ENCODE assay signal across 8 mouse cellular contexts in the genomic region with DNA sequence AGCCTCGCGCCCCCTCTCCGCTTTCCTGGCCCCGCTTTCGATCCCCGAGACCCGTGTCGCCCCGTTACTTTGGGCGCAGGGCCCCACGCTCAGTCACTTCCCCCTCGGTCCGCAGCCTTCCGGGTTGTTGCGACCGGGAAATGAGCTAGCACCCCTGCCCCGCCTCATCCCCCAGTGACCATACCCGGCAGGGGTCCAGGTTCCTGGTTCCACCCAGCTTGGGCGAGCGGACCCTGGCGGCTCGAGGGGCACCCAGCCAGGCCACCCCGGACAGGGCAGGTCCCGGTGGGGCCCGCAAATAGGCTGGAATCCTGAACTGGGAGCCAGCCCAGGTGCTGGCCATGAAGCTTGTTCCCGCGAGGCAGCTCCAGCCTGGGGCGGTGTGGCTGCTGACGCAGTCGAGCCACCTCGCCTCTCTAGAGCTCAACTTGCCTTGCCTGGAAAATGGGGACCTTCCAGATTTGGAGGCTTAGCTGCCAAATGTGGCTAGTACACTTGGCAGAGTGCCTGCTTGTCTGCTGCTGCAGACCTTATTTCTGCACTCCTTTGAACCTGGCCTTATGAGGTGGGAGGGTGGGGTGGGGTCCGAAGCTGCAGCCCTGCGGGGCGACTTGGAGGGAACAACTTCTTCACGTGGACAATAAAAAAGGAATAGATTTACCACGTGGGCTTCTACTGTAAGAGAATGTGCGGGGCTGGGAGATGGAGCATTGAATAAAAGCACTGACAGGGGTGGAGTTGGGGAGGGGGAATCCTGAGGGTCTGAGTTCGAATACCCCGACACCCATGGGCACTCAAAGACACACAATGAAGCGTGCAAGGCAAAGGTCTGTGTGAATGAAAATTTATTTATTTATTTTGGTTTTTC. TPM values are rescaled to one million over a fixed set of nuclear protein-coding genes. Genes with fewer than 3 reads are reported as not detected.
DNase-seq lines count a peak whose midpoint lies in the region; ATAC-seq lines count a peak whose summit lies in the region.

No protein-coding gene starts in this region.

- peak overlapping the region; percentile 70 for H3K9ac ChIP-seq in lung, embryonic 15.5 days

- H3K4me1 ChIP-seq in lung, embryonic 15.5 days, result peaks cover 41% of the 10 kb centered on the region

- peak; percentile 56 for ATAC-seq in common myeloid progenitor, adult 5-6 weeks (replicated peaks; ENCODE audit: low read depth, poor library complexity, severe bottlenecking)
- ATAC-seq in lung, embryonic 15.5 days (ENCODE audit: borderline replicate concordance, extremely low read depth, low FRiP score, low TSS enrichment), result peak; percentile 24; the same call in 1 of the 2 replicates
- peak; percentile 45 for ATAC-seq in neutrophil, adult 5-6 weeks (ENCODE audit: extremely low read depth, insufficient number of reproducible peaks, low FRiP score, poor library complexity, severe bottlenecking)

- H3K9me3 ChIP-seq in lung, embryonic 15.5 days, result 0 out of 2 replicates have a peak, but pooled peaks cover 4% of the 10 kb centered on the region

- peaks cover 10% of the 10 kb centered on the region for H3K36me3 ChIP-seq in lung, embryonic 15.5 days

- no peaks in the 10 kb centered on the region for H3K27me3 ChIP-seq in lung, embryonic 15.5 days

- intact Hi-C loops in left cerebral cortex, postnatal 4 days (cut with DNase I), result no loop called here

- H3K27ac ChIP-seq in lung, embryonic 15.5 days, result peak overlapping the region; percentile 56

- H3K4me3 ChIP-seq in lung, embryonic 15.5 days, result peak overlapping the region; percentile 83

- peak overlapping the region; percentile 89 for H3K4me2 ChIP-seq in lung, embryonic 15.5 days

- DNase-seq in left cerebral cortex, postnatal 4 days, result peak; percentile 38
- no peak for DNase-seq in left cerebral cortex, adult 18-20 months (ENCODE audit: low spot score in 2 of 2)
- DNase-seq in heart, adult 8-10 months (ENCODE audit: low spot score), result peak; percentile 75
- DNase-seq in kidney, adult 18-20 months, result peak; percentile 67
- peak; percentile 69 for DNase-seq in urinary bladder, adult 2 months (ENCODE audit: low spot score)

- WGBS in lung, embryonic 15.5 days, result 11% methylated on average over 39 of the region's 40 CpGs

RNA-seq across cellular contexts. Expression of a gene that starts 0.8 kb away (rescaled TPM):
- 10 to 100 TPM; 25.7 to 28.3 TPM for total RNA-seq in left cerebral cortex, postnatal 4 days (2021)
- total RNA-seq in left cerebral cortex, adult 18-20 months (2021), result 10 to 100 TPM; 14.5 to 19.8 TPM
- 144 and 160 TPM in 2 replicates for total RNA-seq in common myeloid progenitor, adult 5-6 weeks (2017)
- total RNA-seq in heart, adult 8-10 months (2022), result 10 to 100 TPM; 46.0 to 70.3 (median 55.0) TPM
- polyA plus RNA-seq in lung, embryonic 15.5 days (2015; fragmentation: Nextera tagmentation; extraction: Ambion mirVana), result 359 and 378 TPM in 2 replicates
- total RNA-seq in neutrophil, adult 5-6 weeks (2017), result 524 and 552 TPM in 2 replicates
- 410 and 483 TPM in 2 replicates for polyA plus RNA-seq in urinary bladder, adult 2 months (2012; rRNA removed)

RNA-seq across cellular contexts. Expression of a gene that starts 25.2 kb away (rescaled TPM):
- total RNA-seq in left cerebral cortex, postnatal 4 days (2021), result 100 to 1,000 TPM; 136 to 144 TPM
- 10 to 100 TPM; 91.3 to 96.3 TPM for total RNA-seq in left cerebral cortex, adult 18-20 months (2021)
- total RNA-seq in common myeloid progenitor, adult 5-6 weeks (2017), result 164 and 249 TPM in 2 replicates
- 10 to 100 TPM; 30.2 to 50.2 (median 42.8) TPM for total RNA-seq in heart, adult 8-10 months (2022)
- 79.2 and 81.1 TPM in 2 replicates for polyA plus RNA-seq in lung, embryonic 15.5 days (2015; fragmentation: Nextera tagmentation; extraction: Ambion mirVana)
- total RNA-seq in neutrophil, adult 5-6 weeks (2017), result 73.3 and 79.9 TPM in 2 replicates
- polyA plus RNA-seq in urinary bladder, adult 2 months (2012; rRNA removed), result 51.4 and 62.5 TPM in 2 replicates

RNA-seq across cellular contexts. Expression of a gene that starts 25.3 kb away (rescaled TPM):
- 100 to 1,000 TPM; 101 to 104 TPM for total RNA-seq in left cerebral cortex, postnatal 4 days (2021)
- total RNA-seq in left cerebral cortex, adult 18-20 months (2021), result 10 to 100 TPM; 75.7 to 78.8 TPM
- 188 and 253 TPM in 2 replicates for total RNA-seq in common myeloid progenitor, adult 5-6 weeks (2017)
- 10 to 100 TPM; 53.1 to 60.7 (median 57.3) TPM for total RNA-seq in heart, adult 8-10 months (2022)
- 187 and 190 TPM in 2 replicates for polyA plus RNA-seq in lung, embryonic 15.5 days (2015; fragmentation: Nextera tagmentation; extraction: Ambion mirVana)
- total RNA-seq in neutrophil, adult 5-6 weeks (2017), result 170 and 185 TPM in 2 replicates
- polyA plus RNA-seq in urinary bladder, adult 2 months (2012; rRNA removed), result 80.5 and 98.6 TPM in 2 replicates

RNA-seq across cellular contexts. Expression of a gene that starts 31.0 kb away (rescaled TPM):
- not detected for total RNA-seq in left cerebral cortex, postnatal 4 days (2021)
- total RNA-seq in left cerebral cortex, adult 18-20 months (2021), result not detected
- not detected in 2 replicates for total RNA-seq in common myeloid progenitor, adult 5-6 weeks (2017)
- not detected for total RNA-seq in heart, adult 8-10 months (2022)
- polyA plus RNA-seq in lung, embryonic 15.5 days (2015; fragmentation: Nextera tagmentation; extraction: Ambion mirVana), result not detected in 2 replicates
- not detected in 2 replicates for total RNA-seq in neutrophil, adult 5-6 weeks (2017)
- not detected in 2 replicates for polyA plus RNA-seq in urinary bladder, adult 2 months (2012; rRNA removed)

RNA-seq across cellular contexts. Expression of a gene that starts 31.2 kb away (rescaled TPM):
- 100 to 1,000 TPM; 198 to 202 TPM for total RNA-seq in left cerebral cortex, postnatal 4 days (2021)
- total RNA-seq in left cerebral cortex, adult 18-20 months (2021), result 100 to 1,000 TPM; 199 to 210 TPM
- 57.1 and 89.3 TPM in 2 replicates for total RNA-seq in common myeloid progenitor, adult 5-6 weeks (2017)
- total RNA-seq in heart, adult 8-10 months (2022), result 10 to 100 TPM; 59.9 to 67.2 (median 63.8) TPM
- 146 and 150 TPM in 2 replicates for polyA plus RNA-seq in lung, embryonic 15.5 days (2015; fragmentation: Nextera tagmentation; extraction: Ambion mirVana)
- total RNA-seq in neutrophil, adult 5-6 weeks (2017), result 71.2 and 79.7 TPM in 2 replicates
- 284 and 341 TPM in 2 replicates for polyA plus RNA-seq in urinary bladder, adult 2 months (2012; rRNA removed)

Comparison
In these comparisons a context has a peak if more than half of its experiments do, and no peak if none do; other contexts are left out.
1. DNase-seq: peak in left cerebral cortex, postnatal 4 days (single experiment), heart, adult 8-10 months (single experiment), kidney, adult 18-20 months (single experiment) and urinary bladder, adult 2 months (single experiment); none in left cerebral cortex, adult 18-20 months (0 of 2).
2. Peak in every context shown above with its lines, with median percentiles within 50 percentile points of each other: ATAC-seq.